Mouse (Mus musculus) cerebellum, adult 11-12 months (tissue): ENCODE results near the gene Plpp7.

Experiments used
- DNase-seq: peaks from one replicate; pipeline ENCODE4 v3.0.0; 2022

Gene Plpp7

GRCm38 (mm10) chr2:32105117-32105913 is 10.0 kb downstream of the Plpp7 start:
- no peak for DNase-seq

GRCm38 (mm10) chr2:32105930-32106329 is 10.6 kb downstream of the Plpp7 start:
- no peak for DNase-seq

GRCm38 (mm10) chr2:32111268-32111667 is 15.9 kb downstream of the Plpp7 start:
- no peak for DNase-seq

GRCm38 (mm10) chr2:32112548-32112947 is 17.2 kb downstream of the Plpp7 start:
- DNase-seq = no peak

GRCm38 (mm10) chr2:32115851-32116268 is 20.5 kb downstream of the Plpp7 start:
- DNase-seq = no peak

- DNase-seq = no peak
Observed at GRCm38 (mm10) chr2:32119802-32120750, 24.7 kb downstream of the Plpp7 start.

DNA sequence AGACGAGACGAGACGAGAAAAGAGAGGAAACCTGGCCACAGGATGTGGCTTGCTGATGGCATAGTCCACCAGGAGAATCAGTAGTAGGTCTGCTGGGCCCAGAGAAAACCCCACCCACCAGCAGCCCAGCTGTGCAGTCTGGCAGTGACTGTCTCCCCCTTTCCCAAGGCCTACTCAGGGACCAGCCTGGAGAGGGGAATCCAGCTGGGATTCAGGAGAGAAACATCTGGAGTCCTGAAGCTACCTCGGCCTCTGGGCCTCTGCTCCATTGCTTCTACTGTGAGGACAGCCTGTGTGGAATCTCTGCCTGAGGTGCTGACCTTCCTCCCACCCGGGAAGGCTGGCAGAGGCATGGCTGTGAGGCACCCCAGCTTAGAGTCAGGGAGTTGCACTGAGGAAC is 25.8 kb downstream of the Plpp7 start:
- DNase-seq = no peak

DNA sequence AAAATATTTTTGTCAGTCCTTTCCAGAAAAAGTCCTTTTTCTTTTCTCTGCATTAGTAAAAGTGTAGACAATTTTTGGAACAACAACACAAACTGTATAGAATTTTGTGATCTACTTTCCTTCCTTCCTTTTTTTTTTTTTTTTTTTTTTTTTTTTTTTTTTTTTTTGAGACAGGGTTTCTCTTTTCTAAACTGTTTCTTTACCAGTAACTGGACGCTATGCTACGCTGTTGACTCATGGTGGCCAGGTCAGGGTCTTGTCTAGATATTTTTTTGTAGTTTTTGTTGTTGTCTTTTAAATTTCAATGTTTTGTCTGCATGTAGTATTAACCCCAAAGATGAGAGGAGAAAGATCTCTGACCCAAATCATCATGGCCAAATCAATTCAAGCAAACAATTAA is 26.5 kb downstream of the Plpp7 start:
- DNase-seq = no peak

DNA sequence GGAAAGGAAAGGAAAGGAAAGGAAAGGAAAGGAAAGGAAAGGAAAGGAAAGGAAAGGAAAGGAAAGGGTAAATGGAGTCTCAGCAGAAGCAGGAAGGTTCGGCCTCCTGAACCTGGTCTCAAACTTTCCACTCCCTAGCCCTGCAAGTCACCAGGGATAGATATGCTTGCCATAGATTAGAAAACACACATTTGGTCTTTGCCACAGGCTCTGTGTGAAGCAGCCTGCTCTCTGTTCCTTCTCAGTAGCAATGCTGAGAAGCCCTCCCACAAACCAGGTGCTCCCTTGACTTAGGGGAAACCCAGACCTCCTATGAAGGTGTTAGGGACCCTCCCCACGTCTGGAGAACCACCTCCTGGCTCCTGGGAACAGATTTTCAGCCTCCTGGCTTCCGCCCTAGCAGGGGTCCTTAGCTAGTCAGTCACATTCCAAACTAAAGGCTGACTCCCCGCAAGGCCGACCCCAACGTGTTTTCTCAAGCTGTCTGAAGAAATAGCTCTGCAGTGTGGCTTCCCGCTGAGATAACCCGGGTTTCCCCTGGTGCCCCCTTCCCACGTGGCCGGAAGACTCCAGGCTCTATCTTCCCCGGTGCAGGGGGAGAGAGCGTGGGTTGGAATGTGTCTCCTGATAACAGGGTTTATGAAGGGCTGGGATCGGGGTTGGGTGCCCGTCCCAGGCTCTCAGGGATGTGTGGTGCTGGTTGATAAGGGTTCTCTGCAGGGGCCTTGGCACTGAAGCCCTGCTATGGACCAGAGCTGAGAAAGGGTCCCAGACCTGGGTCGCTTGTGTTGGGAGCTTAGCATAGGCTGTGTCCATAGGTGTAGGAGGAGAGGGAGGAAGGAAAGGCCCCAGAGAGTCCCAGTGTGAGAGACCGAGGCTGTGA is 32.6 kb downstream of the Plpp7 start:
- no peak for DNase-seq

GRCm38 (mm10) chr2:32128536-32128841 is 33.2 kb downstream of the Plpp7 start:
- DNase-seq = no peak

DNA sequence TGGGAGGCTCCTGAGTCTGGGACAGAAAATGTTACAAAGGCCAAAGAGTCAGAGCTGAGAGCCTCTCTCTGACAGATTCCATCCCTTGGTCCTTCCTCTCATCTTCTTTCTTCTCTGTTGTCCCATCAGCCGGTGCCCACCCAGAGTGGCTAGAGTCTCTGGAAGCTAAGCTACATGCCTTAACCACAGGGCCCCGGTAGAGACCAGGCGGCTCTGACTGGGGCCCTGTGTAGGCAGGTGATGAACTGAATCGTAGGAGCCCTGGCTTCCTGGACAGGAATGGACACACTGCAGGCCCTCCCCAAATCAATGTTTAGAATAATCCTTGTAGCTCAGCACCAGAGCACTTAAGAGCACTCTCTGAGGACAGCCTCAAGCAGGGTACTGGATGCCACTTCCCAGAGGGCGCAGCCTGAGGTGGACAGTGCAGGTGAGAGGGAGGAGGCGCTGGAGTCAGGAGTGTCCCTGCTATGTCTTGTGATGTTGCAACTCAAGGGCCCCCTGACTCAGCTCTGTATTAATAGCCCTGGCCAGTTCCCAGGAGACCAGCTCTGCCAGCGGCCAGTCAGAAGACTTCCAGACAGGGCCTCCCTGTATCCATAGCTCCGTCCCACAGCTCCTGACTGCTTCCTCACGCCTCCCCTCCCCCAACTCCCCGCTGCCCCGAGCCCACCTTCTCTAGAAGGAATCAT is 34.2 kb downstream of the Plpp7 start:
- no peak for DNase-seq

GRCm38 (mm10) chr2:32130435-32130834 is 35.1 kb downstream of the Plpp7 start:
- DNase-seq = no peak

DNA sequence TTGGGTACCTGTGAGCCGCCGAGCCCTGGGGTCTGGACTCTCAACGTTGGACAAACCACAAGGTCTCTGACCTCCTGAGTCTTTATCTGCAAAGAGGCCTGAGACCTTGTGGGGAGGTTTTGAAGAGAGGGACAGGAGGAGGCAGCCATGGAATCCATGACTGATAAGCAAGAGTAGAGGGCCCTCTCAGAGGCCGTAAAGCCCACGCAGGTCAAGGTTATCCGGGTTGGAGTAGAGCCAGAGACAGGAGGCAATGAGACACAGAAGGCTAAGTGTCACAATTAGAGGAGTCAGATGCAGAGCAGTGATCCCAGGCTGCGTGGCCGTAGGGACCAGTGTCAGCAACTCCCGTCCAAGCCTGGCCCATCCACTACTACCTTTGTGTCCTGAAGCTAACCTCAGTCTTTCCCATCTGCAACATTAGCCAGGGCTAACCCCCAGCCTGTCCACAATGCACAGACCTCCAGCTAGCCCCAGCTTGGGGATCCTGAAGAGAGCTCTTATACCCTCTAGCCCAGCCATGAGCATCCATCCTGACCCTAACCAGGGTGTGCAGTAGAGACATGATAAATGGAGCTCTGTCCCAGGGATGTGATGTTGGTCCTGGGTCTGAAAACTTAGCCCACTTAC is 36.0 kb downstream of the Plpp7 start:
- no peak for DNase-seq

DNA sequence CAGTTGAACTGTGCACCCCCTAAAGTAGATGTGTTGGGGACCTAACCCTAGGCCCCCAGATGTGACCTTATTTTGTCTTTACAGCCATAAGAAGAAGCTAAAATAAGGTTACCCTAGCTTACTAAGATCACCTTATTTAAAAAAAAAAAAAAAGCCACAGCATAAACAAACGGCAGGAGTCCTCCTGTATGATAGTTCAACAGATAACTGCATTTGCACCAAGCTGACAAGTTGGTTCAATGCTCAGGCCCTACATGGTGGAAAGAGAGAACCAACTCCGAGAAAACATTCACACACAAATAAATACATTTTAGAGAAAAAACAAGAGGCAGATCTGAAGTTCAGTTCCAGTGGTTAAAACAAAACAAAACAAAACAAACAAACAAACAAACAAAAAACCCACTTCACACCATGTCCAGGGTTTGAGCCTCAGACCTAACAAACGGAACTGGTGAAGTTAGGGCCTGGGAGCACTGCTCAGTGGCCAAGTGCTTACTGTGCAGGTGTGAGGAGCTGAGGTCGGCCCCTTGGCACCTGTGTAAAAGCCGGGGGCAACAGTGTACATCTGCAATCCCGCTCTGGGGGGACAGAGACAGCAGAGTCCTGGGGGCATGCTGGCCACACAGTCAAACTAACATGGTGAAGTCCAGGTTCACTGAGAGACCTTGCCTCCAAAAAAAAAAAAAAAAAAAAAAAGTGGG is 36.7 kb downstream of the Plpp7 start:
- DNase-seq = no peak

DNA sequence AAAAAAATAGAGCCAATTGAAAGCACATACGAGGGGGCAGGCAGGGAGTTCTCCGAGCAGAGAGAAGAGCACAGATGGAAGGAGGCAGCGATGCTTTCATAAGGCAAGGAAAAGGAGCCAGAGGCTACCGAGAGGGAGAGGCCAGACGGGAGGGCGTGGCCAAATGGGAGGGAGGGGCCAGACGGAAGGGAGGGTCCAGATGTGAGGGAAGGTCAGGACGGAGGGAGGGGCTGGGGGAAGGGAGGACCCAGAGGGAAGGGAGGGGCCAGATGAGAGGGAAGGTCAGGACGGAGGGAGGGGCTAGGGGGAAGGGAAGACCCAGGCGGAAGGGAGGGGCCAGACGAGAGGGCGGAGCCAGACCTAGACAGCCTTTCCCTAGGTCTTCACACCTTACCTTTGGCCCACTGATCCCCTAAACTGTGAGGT is 37.3 kb downstream of the Plpp7 start:
- peak; percentile 57 for DNase-seq

DNA sequence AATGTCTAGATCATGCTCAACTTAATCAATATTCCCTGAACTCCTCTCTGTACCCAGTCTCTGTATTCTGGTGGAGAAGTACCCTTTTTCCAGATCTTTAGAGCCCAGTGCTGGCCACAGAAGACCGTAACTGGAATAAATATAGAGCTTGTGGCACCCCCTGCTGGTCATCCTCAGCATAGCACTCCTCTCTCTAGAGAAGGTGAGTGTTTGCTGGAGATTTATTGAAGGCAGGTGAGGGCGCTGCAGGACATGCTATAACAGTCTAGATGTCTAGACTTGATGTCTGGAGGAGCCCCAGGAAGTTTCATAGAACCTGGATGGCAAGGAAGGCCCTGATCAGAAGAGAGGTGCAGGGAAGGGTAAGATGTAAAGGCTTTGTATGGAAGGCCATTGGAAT is 38.7 kb downstream of the Plpp7 start:
- peak; percentile 91 for DNase-seq

- DNase-seq = peak; percentile 99
Observed at GRCm38 (mm10) chr2:32137667-32138266, 42.4 kb downstream of the Plpp7 start.

DNA sequence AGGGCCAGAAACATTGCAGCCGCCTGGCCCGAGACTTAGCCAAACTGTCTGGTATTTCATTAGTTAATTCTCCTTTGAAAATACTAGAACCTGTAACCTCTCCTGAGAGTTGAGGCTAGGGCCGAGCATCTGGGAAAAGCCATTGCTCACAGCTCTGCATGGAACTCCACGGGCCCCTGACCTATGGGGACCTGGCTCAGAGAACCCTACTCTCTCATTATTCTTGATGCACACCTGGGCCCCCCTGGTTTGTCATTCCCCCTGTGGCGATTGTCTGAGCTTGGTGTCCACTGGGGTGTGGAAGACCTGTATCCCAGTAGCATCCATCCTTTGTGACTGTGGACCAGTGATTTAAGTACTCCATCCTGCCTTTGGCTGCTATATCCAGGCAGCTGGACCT is 44.0 kb downstream of the Plpp7 start:
- DNase-seq = no peak

- no peak for DNase-seq
Observed at GRCm38 (mm10) chr2:32140498-32140934, 45.2 kb downstream of the Plpp7 start.

DNA sequence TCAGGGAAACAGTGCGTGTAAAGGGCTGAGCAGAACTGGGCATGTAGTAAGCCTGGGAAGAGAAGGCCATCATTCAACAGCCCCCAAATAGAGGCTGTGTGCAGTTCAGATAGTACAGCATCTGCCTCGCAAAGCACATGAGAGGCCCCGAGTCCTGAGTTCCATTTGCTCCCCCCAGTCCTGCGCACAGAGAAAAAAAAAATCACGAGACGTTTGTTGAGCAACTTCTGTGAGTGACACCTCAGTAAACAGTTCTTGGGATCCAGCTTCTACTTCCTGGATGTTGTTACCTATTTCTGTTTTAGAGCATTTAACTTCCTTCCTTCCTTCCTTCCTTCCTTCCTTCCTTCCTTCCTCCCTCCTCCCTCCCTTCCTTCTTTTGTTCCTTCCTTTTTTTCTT is 46.3 kb downstream of the Plpp7 start:
- DNase-seq = no peak

DNA sequence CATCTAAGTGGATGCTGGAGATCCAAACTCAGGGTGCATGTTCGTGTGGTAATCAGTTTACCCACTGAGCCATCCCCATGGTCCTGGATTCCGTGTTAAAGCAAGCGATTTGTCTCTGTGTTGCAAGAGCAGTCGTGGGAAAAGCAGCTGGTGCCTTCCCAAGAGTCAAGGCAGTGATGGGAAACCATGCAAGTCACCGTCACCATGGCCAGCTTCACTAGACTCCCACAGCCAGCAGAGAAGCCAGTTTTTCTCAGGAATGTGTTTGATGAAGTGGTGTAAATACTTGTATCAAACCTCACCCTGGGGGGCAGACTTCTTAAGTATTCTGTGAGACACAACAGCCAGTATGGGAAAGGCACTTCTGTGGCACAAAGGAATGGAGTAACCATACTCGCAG is 47.0 kb downstream of the Plpp7 start:
- DNase-seq = no peak
